Mouse (Mus musculus) cortical plate, adult 2 months (tissue): ENCODE measurements around the gene Eno4.

Source experiments
- CTCF ChIP-seq: fragments of 200-500 bp; IDR thresholded peaks from 2 replicates; pipeline ENCODE4 v1.5.1; 2011; ENCODE audit warnings: mild to moderate bottlenecking, control low read depth, low read length; ENCODE audit not compliant: insufficient read depth; ENCODE audit errors: extremely low read depth
- POLR2A ChIP-seq: fragments of 200-500 bp; IDR thresholded peaks from 2 replicates; pipeline ENCODE4 v1.6.1; 2011; ENCODE audit warnings: mild to moderate bottlenecking, low read length, control low read depth; ENCODE audit not compliant: insufficient read depth; ENCODE audit errors: extremely low read depth

DNA sequence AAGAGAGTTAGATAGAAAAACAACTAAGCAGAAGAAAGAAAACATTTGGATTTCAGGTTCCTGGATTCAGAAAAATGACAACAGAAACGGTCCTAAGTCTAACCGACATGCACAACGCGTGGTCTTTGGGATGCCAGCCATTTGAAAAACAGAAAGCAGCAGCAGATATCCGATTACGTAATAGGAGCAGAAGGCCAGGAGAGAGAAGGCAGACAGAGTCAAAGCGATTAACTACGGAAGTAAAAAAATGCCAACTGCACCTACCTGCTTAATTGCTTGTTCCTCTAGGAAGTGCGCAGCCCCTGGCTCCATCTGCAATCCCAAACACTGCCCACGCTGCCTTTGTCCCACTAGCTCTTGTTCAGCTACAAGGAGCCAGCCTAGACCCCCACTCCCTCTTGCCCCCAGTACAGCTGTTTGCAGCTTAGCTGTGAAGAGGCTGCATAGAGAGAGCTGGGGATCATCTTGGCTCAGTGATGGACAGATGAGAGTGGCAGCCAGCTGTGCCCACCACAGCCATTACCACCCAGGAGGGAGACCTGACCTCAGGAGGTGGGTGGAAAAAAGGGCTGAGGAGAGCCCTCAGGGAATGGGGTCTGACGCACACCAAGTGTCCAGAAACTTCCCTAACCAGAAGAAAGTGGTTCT, 32.1 kb downstream of the Eno4 start:
- TF ChIP-seq CTCF: no peak
- no peak for TF ChIP-seq POLR2A
